Mouse (Mus musculus): ENCODE measurements around the gene Wwtr1.

GRCm38 (mm10) chr3:57504756-57505155, 71.0 kb downstream of the Wwtr1 start:
- TF ChIP-seq EP300 (IDR thresholded peaks at IDR 0.05; ENCODE audit: low read depth) (no peak), CTCF (IDR thresholded peaks at IDR 0.05; ENCODE audit: low read depth) (no peak)

All from liver, embryonic 14.5 days (tissue).